Mouse (Mus musculus) heart, postnatal 36 days (tissue): ENCODE results near the gene Gm3055. TPM values are rescaled to one million over a fixed set of nuclear protein-coding genes. Genes with fewer than 3 reads are reported as not detected.
"Not testable (repeated sequence)": the region's sequence is repeated elsewhere in the genome, so short reads cannot be mapped to it uniquely, and the experiment has no call there.

Experiments
- DNase-seq, 2 experiments: peaks; one replicate each; pipeline ENCODE4 v3.0.0; 2021 to 2022
- intact Hi-C: fragments of 180-260 bp; cut with DNase I; formaldehyde crosslinking; loops from one replicate; pipeline ENCODE4 v1.15.1; 2025
- total RNA-seq, 2 experiments: library from RNA; stranded (reverse); gene quantifications; 2 replicates each; pipeline ENCODE4 v1.2.3; 2021

Gene Gm3055
- 1 to 10 TPM; 1.5 to 1.8 TPM for total RNA-seq

- DNase-seq, intact Hi-C loops: not testable (repeated sequence)
Observed at GRCm38 (mm10) chr10:81770506-81771403, at the start of gene Gm3055. Gm3055 (minus strand) TSS chr10:81771161.

- peak; percentile 0 to 1 for DNase-seq
- intact Hi-C loops: not testable (repeated sequence)
Observed at GRCm38 (mm10) chr10:81811899-81812298, 40.9 kb upstream of the Gm3055 start, which contains the start of gene Gm4767. Gm4767 (plus strand) TSS chr10:81812186.

DNA sequence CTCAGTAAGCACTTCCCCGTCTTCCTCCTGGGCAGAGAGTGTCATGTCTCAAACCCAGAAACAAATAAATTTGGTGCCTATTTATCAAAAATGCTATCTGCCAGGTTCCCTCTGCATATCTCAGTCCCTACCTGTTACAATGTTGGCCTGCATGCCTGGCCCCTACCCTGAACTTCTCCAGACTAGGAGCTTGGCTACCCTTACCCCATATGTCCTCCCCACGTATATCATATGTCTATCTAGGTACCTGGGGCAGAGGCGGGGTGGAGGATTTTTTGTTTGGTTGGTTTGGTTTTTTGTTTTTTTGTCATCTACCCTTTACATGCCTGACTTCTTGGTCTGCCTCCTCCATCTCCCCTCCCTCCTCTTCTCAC lies 430 bp upstream of the Gm3055 start:
- intact Hi-C loops: not testable (repeated sequence)

GRCm38 (mm10) chr10:81704531-81705301 lies 66.2 kb downstream of the Gm3055 start, which contains the start of gene Zfp433:
Zfp433 (plus strand) TSS chr10:81704825.
- DNase-seq, intact Hi-C loops: not testable (repeated sequence)

More for the DNA sequence above, 430 bp upstream of the Gm3055 start:
- not testable (repeated sequence) for DNase-seq

Other genes starting within 250 kb of the Gm3055 start
- under 1 TPM; 0.73 to 0.78 TPM for gene Gna15, start 246.9 kb downstream of the Gm3055 start, total RNA-seq
- 10 to 100 TPM; 50.7 to 51.7 TPM for gene Gna11, start 226.0 kb downstream of the Gm3055 start, total RNA-seq
- gene Aes, start 211.7 kb downstream of the Gm3055 start, total RNA-seq: 1,000 to 10,000 TPM in 1 of 2 experiments, 100 to 1,000 TPM in 1; 977 to 1,076 TPM
- 10 to 100 TPM in 1 of 2 experiments, 1 to 10 TPM in 1; 7.5 to 11.5 TPM for gene Tle2, start 196.6 kb downstream of the Gm3055 start, total RNA-seq
- 1 to 10 TPM; 7.5 to 8.5 TPM for gene Tle6, start 170.1 kb downstream of the Gm3055 start, total RNA-seq
- gene BC025920, start 164.9 kb downstream of the Gm3055 start, total RNA-seq: 1 to 10 TPM; 2.6 to 2.7 TPM
- gene Sirt6, start 143.4 kb downstream of the Gm3055 start, total RNA-seq: 1 to 10 TPM; 6.5 to 7.2 TPM
- 10 to 100 TPM in 1 of 2 experiments, 1 to 10 TPM in 1; 8.0 to 11.7 TPM for gene Ankrd24, start 142.6 kb downstream of the Gm3055 start, total RNA-seq
- gene Gm10778, start 122.1 kb downstream of the Gm3055 start, total RNA-seq: 1 to 10 TPM; 1.7 to 2.5 TPM
- gene Zfp433, start 66.3 kb downstream of the Gm3055 start, total RNA-seq: 1 to 10 TPM; 3.4 to 3.7 TPM
- 1 to 10 TPM; 1.7 to 2.1 TPM for gene Gm4767, start 41.0 kb upstream of the Gm3055 start, total RNA-seq
- 1 to 10 TPM; 2.0 to 2.2 TPM for gene Gm32687, start 92.8 kb upstream of the Gm3055 start, total RNA-seq
- gene Zfp781, start 159.3 kb upstream of the Gm3055 start, total RNA-seq: under 1 TPM; 0.46 to 0.92 TPM